Mouse (Mus musculus) heart, postnatal 25 days (tissue): Measurements from ENCODE around the gene Unc5c. TPM values are rescaled to one million over a fixed set of nuclear protein-coding genes. Genes with fewer than 3 reads are reported as not detected.

Experiments used
- DNase-seq: peaks from one replicate; pipeline ENCODE4 v3.0.0; 2022; ENCODE audit warnings: low spot score
- intact Hi-C: fragments of 180-260 bp; cut with DNase I; formaldehyde crosslinking; loops from one replicate; pipeline ENCODE4 v1.15.1; 2025
- total RNA-seq, 2 experiments: library from RNA; stranded (reverse); gene quantifications; 2 replicates each; pipeline ENCODE4 v1.2.3; 2021

Unc5c gene
- total RNA-seq, 2 experiments from 2014 or later, result 0.16 to 0.25 TPM

GRCm38 (mm10) chr3:141794371-141794770 is 329.4 kb downstream of the Unc5c start:
- DNase-seq, result no peak
- intact Hi-C loops, result no loop called here

GRCm38 (mm10) chr3:141797372-141797771 is 332.4 kb downstream of the Unc5c start:
- intact Hi-C loops, result no loop called here
- DNase-seq, result no peak

GRCm38 (mm10) chr3:141797789-141798188 is 332.8 kb downstream of the Unc5c start:
- intact Hi-C loops, result no loop called here
- DNase-seq, result no peak

GRCm38 (mm10) chr3:141804133-141804532 is 339.1 kb downstream of the Unc5c start:
- intact Hi-C loops, result no loop called here
- DNase-seq, result no peak

GRCm38 (mm10) chr3:141809581-141809980 is 344.6 kb downstream of the Unc5c start:
- DNase-seq, result no peak
- intact Hi-C loops, result no loop called here

- intact Hi-C loops, result no loop called here
- no peak for DNase-seq
These were observed 345.9 kb downstream of the Unc5c start for GRCm38 (mm10) chr3:141810944-141811343.

- intact Hi-C loops, result no loop called here
- DNase-seq, result no peak
These were observed 346.3 kb downstream of the Unc5c start for GRCm38 (mm10) chr3:141811348-141811747.

- intact Hi-C loops, result no loop called here
- DNase-seq, result no peak
These were observed 349.8 kb downstream of the Unc5c start for GRCm38 (mm10) chr3:141814776-141815175.

GRCm38 (mm10) chr3:141818615-141819312 is 353.7 kb downstream of the Unc5c start:
- no peak for DNase-seq
- intact Hi-C loops, result no loop called here

- intact Hi-C loops, result no loop called here
- no peak for DNase-seq
These were observed 354.4 kb downstream of the Unc5c start for GRCm38 (mm10) chr3:141819331-141819941.

- DNase-seq, result no peak
- intact Hi-C loops, result no loop called here
These were observed 363.3 kb downstream of the Unc5c start for GRCm38 (mm10) chr3:141828301-141828700.

- no peak for DNase-seq
- intact Hi-C loops, result no loop called here
These were observed 366.1 kb downstream of the Unc5c start for GRCm38 (mm10) chr3:141831135-141831534.

GRCm38 (mm10) chr3:141838864-141839263 is 373.8 kb downstream of the Unc5c start:
- intact Hi-C loops, result no loop called here
- no peak for DNase-seq

GRCm38 (mm10) chr3:141849206-141849605 is 384.2 kb downstream of the Unc5c start:
- DNase-seq, result no peak
- intact Hi-C loops, result no loop called here

- DNase-seq, result no peak
- intact Hi-C loops, result no loop called here
These were observed 385.1 kb downstream of the Unc5c start for GRCm38 (mm10) chr3:141850141-141850540.

- DNase-seq, result no peak
- intact Hi-C loops, result no loop called here
These were observed 389.3 kb downstream of the Unc5c start for GRCm38 (mm10) chr3:141854339-141854738.

- DNase-seq, result no peak
- intact Hi-C loops, result no loop called here
These were observed 392.1 kb downstream of the Unc5c start for GRCm38 (mm10) chr3:141857123-141857522.

GRCm38 (mm10) chr3:141862816-141863461 is 397.9 kb downstream of the Unc5c start:
- intact Hi-C loops, result loop anchor here (2.0 kb wide), 1 partner anchor 410 kb away; no protein-coding TSS in a partner anchor
- no peak for DNase-seq

GRCm38 (mm10) chr3:141871805-141872204 is 406.8 kb downstream of the Unc5c start:
- DNase-seq, result no peak
- intact Hi-C loops, result no loop called here

GRCm38 (mm10) chr3:141872337-141873042 is 407.5 kb downstream of the Unc5c start:
- DNase-seq, result no peak
- intact Hi-C loops, result no loop called here
